Mouse (Mus musculus) adrenal gland, adult 18-20 months (tissue): ENCODE measurements around the gene Anapc16. TPM values are rescaled to one million over a fixed set of nuclear protein-coding genes. Genes with fewer than 3 reads are reported as not detected.

Source experiments
- DNase-seq, 2 experiments: peaks; one replicate each; pipeline ENCODE4 v3.0.0; 2021 to 2022; ENCODE audit warnings: low spot score in 2 of 2
- total RNA-seq, 2 experiments: library from RNA; stranded (reverse); gene quantifications; 1 replicate in 1 of 2; 2 replicates in 1 of 2; pipeline ENCODE4 v1.2.3; 2021

The Anapc16 gene
- total RNA-seq, 2 experiments from 2014 or later = 54.7 to 85.8 TPM

DNA sequence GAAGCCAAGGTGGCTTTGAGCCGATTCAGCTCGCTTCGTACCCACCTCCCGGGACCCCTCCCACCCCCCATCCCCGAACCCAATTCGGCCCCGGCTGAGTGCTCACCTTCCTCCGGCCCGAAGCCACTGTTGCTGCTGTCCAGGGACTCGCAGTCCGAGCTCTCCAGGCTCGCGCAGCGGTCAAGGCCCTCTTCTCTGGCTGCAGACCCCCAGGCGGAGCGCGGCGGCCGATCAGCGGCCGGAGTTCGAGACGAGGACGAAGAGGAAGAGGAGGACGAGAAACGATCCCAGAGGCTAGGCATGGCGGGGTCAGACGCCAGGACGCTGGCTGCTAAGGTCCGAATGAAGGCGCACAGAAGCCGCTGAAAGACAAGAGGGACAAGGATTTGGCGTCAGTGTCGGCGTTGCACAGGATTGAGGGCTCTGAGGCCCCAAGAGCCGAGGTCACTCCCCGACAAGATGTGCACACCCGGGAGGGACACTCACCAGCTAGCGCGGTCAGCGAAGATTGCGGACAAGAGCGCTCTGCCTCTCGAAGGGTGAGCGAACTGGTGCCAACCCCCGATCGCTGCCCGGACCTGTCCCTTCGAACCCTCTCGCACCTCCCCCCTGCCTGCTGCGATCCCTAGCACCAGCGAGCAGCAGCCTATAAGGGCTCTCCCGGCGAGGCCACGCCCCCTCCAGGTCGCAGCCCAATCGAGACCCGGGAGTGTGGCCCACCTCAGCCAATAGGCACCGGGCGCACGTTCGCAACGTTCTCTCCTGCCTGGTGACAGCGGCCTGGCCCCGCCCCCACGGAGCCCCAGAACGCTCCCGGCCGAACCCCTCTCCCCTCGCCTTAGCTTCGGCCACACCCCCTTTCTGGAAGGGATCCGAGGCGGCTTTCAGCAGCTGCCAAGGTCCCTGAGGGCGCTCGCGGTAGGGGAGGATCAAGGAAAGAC, 51.5 kb downstream of the Anapc16 start, which contains the start of gene Ddit4:
Gene Ddit4, minus strand, starts transcription at position 624 of the 941 bp plus-strand sequence.
- DNase-seq = peak; percentile 99 to 100

DNA sequence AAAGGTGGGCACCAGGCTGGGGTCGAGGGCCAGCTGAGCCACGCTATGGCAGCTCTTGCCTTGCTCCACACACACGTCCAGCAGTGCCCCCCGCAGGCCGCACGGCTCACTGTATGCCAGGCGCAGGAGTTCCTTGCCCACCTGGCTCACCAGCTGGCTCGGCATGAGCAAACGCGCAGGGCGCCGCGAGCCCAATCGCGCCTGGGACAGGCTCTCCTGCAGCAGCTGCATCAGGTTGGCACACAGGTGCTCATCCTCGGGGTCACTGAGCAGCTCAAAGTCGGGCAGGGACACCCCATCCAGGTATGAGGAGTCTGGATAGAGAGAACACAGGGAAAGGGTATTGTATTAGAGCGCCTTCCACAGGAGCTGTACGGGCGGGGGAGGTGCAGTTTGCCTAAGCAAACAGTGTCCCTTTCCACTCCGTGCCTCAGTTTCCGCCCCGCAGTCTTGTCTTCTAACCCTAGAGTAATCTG, 52.2 kb downstream of the Anapc16 start:
- DNase-seq = peak; percentile 76 to 79

DNA sequence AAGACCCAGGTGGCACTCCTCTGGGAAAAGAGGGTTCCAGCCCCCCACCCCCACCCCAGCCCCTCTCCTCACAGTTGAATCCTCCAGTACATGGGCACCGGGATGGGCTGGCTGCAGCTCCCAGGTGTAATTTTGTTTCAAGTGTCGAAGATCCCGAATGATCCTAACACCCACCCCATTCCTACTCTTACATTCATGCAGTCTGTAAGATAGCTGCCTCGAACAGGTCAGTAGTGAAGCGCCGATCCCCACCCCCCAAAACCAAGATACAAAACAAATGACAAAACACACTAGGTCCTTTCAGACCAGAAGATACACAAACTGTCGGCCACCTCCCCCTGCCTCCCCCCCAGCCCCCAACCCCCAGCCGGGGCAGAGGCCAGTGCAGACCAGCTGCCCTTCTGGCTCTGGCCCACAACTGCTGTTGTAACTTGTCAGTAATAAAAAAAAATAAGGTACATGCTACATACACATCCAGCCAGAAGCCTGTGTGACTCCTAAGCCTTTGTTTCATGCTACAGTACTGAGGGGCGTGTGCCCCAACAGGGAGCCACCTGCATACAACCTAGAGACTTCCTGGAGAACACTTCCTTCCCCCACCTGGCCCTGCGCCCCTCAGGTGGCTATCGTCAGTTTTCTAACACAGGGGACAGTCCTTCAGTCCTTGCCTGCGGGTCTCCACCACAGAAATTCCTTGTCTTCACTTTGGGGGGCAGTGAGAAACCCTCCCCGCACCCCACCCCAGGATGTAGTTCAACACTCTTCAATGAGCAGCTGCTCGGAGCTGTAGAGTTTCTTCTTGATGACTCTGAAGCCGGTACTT, 52.9 kb downstream of the Anapc16 start:
- DNase-seq = no peak

DNA sequence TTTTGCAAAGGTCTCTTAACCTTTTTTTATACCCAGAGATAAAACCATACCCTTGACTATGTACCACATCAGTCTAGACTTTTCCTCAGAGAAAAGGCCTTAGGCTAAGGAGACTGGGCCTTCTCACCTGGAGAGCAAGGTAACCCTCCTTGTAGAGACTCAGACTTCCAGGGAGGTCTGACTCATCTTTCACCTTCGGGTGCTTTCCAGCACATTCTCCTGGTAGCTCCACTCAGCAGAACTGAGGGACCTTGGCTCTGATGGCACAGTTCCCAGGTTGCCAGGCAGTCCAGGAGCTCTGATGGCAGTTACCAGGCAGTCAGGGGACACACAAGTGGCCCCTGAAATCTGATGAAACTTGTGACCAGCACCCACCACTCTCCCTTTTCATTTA, 53.7 kb downstream of the Anapc16 start:
- peak; percentile 62 to 80 for DNase-seq

DNA sequence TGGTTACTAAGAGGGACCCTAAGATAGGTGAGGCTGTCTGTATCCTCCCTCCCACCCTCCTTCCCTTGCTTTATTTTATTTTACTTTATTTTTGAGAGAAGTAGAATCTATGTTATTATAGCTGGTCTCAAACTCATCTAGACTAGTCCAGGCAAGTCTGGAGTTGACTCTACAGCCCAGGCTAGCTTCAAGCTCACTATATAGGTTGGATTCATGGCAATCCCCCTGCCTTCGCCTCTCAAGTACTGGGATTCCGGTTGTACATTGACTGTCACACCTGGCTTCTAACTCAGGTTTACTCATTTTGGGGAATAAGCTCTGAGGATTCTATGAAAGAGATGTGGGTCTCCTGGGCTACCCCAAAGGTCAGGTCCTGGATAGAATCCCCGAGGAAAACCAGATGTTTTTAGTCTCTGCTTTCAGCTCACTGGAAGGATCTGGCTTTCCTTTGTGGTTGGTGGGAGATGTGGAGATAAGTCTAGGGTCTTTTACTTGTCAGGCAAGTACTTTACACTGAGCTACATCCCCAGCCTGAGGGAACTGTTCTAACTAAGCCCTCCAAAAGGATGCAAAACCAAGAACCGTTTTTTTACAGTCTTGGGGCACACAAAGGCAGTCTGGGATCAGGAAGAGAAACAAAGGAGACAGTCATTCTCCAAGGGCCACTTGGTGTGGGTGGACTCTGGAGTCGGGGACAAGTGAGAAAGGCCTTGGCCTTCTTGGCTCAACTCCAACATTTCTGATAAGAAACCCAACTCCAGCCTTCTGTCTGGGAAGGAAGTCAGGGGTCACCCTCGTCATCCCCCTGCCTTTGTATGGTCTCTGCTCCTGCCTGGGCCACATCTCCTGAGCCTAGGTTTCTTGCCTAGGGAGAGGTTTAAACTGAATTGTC, 54.3 kb downstream of the Anapc16 start:
- peak in 1 of 2 experiments; percentile 46 for DNase-seq

DNA sequence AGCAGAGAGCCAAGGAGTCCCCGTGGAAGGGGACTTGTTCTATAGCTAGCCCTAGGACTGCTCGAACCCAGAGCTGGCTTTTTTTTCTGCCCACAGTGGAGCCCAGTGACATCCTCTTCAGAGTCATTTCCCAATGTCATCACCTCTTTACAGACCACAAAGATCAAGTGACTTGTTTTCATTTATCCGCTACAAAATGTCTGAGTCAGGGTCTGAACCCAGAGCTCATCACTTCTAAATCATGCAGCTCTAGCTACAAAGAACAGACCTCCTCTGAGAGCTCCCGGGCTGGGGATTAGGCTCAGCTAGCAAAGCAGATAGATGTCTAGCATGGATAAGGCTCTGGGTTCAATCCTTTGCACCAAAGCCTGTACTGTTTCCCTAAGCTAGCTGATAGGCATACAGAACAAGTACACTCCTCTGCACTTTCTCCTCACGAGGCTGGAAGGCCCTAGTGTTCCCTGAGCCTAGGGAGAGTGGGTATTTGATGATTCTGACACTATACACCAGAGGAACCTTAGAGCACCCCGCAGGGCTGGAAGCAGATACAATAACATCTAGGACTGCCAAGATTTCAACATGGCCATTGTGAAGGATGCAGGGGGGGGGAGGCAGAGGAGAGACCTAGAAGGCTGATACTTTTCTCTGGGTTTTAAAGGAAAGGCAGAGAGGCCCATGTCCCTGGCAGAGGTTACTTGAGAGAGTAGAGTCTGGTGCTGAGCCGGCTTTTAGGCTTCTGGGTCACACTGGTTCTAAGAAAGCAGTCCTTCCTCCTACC, 55.5 kb downstream of the Anapc16 start:
- no peak for DNase-seq

DNA sequence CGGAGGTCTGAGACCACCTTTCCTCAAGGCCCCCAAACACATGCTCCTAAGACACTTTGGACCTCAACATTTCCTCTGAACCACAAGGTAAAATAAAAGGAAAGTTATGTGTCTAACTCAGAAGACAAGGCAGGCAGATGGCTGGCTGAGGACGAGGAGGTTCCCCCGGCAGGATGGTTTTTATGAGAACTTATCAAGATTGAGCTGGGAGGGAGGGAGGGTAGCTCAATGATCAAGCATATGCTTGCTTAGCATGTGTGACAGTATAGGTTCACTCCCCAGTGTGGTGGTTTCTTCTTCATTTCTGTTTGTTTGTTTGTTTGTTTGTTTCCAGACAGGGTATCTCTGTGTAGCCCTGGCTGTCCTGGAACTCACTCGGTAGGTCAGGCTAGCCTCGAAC, 56.6 kb downstream of the Anapc16 start:
- DNase-seq = no peak

DNA sequence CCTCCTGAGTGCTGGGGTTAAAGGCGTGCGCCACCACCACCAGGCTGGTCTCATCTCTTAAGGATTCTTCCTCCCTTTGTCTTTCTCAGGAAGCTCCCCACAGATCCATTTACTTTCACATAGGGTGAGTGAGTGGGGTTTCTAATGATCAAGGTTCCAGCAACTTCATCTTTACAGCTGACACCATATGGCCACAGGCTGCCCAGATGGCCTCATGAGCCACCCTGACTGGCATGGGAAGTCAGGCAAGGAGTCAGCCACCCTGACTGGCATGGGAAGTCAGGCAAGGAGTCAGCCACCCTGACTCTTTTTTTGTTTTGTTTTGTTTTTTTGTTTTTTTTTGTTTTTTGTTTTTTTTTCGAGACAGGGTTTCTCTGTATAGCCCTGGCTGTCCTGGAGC, 57.5 kb downstream of the Anapc16 start:
- DNase-seq = no peak

DNA sequence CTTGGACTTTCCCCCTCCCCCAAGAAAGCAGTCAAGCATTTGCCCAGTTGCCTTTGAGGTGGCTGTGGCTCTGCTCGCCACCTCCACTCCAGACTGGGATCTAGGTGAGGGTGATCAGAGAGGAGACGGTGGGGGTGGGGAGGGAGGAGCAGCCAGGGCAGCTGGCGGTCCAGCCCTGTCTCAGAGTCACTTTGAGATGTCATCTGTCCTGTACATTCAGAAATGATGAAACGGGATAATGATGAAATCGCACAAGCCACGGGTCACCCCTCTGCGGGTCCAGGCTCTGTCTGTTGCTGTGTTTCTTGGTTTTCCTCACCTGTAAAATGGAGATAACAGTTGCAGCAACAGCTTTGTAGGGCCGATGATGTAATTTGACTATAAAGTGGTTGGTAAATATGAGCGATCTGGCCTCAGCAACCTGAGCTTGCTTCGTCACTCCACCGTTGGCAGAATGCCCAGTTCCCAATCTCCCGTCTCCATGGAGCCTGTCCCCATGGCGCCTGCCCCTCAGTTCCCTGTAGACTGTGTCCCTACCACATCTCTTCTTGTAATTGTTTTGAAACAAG, 59.4 kb downstream of the Anapc16 start:
- DNase-seq = peak; percentile 80 to 87

DNA sequence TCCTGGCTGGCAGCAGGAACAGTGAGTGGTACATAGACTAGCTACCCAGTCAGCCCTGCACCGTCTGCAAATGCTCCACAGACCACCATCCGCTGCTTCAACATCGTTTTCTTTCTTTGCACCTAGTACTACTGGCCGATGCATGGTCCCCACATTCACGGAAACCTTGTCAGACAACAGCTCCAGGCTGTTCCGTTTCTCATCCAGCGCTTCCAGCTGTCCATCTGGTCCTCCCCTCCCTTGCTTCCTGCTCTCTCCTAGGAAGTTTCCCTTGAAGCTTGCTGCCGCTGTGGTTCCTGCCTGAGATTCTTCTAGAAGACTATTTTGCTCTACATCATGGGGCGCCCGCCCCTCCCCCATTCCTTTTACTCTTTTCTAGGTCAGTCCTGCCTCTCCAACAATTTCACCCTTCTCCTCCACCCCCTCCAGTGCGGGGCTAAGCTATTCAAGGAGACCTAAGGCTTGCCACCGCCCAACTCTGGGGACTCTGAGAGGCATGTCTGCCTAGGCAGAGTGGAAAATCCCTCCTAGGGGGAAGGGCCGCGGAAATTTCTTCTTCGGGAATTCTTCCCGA, 60.0 kb downstream of the Anapc16 start:
- DNase-seq = peak in 1 of 2 experiments; percentile 45

DNA sequence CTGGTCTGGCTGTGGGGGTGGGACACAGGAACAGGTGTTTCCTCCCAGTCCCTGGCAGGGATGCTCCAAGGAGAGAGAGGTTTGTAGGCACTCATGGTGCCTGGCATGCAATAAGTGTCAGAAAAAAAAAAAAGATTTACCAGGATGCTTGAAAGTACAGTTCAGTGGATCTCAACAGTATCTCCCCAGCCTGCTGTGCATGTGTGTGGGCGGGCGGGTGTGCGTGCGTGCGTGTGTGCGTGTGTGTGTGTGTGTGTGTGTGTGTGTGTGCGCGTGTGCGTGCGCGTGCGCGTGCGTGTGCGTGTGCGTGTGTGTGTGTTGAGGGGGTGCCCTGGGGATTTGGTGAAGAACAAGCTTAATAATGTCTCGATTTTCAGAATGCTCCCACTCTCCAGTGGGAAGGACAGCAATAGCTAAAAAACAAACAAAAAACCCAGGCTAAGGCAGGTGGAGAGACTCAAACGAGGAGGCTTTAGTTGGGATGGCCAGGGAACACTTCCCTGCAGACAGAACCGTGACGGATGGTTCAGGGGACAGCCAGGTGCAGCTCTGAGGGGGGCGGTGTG, 60.6 kb downstream of the Anapc16 start:
- no peak for DNase-seq

DNA sequence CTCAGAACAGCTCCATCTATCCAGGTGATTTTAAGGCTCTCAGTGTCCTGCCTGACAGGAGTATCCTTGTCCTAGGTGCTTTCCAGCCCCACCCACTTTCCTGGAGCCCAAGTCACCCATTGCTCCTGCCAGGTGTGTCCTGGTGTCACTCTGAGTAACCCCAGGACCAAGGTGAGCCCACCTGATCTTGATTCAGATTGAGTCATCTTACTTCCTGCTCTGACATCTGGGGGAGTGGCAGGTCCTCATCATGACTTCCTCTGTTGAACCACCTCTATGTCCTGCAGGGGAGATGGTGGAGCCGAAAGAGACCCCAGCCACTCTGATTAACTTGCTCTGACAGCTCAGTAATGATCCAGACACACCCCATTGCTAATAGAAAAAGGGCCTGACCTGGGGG, 63.9 kb downstream of the Anapc16 start:
- no peak for DNase-seq

DNA sequence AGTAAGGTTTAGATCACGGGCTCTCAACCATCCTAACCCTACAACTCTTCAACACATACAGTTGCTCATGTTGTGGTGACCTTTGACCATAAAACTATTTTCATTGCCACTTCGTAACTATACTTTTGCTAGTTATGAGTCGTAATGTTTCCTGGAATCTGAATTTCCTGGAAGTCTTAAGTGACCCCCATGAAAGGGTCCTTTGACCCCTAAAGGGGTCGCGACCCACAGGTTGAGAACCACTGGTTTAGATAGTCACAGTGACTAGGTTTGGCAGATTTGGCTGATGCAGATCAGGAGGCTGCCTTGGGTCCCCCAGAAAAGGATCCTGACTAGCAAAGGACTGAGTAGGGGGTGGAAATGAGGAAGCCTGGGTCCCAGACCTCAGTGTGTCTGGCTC, 64.3 kb downstream of the Anapc16 start:
- no peak for DNase-seq

Other genes with a start within 250 kb of the Anapc16 start
- 10 to 100 TPM; 43.8 to 55.0 TPM for gene Dnajb12, start 123.6 kb downstream of the Anapc16 start, total RNA-seq
- 10 to 100 TPM; 29.5 to 69.3 TPM for gene Ddit4, start 51.3 kb downstream of the Anapc16 start, total RNA-seq
- gene Ascc1, start 330 bp downstream of the Anapc16 start, total RNA-seq = 10 to 100 TPM; 26.1 to 33.7 TPM
- gene Spock2, start 103.1 kb upstream of the Anapc16 start, total RNA-seq = 10 to 100 TPM; 41.7 to 51.4 TPM
- gene Chst3, start 216.1 kb upstream of the Anapc16 start, total RNA-seq = under 1 TPM; 0.77 to 0.86 TPM